Mouse (Mus musculus) embryonic facial prominence, embryonic 15.5 days (tissue): ENCODE results near the gene Ppp2r3a. TPM values are rescaled to one million over a fixed set of nuclear protein-coding genes. Genes with fewer than 3 reads are reported as not detected.

ENCODE experiments used
- ATAC-seq: fragments of 200-750 bp; cut with Nextera tagmentation; 2 replicates; pipeline ENCODE4 v1.8.0; 2017; ENCODE audit warnings: low read depth, moderate TSS enrichment; ENCODE audit not compliant: insufficient number of reproducible peaks, low FRiP score, low TSS enrichment
- H3K27ac ChIP-seq: fragments of 300-500 bp; sonication (generic); replicated peaks from 2 replicates; pipeline ENCODE4 v1.5.1; 2015; ENCODE audit warnings: mild to moderate bottlenecking, inconsistent platforms
- H3K27me3 ChIP-seq: fragments of 300-500 bp; sonication (generic); 2 replicates; pipeline ENCODE4 v1.6.1; 2015; ENCODE audit warnings: inconsistent platforms
- H3K36me3 ChIP-seq: fragments of 300-500 bp; sonication (generic); 2 replicates; pipeline ENCODE4 v1.6.1; 2015; ENCODE audit warnings: mild to moderate bottlenecking, inconsistent platforms
- H3K4me1 ChIP-seq: fragments of 300-500 bp; sonication (generic); 2 replicates; pipeline ENCODE4 v1.6.1; 2015; ENCODE audit warnings: inconsistent platforms
- H3K4me2 ChIP-seq: fragments of 300-500 bp; sonication (generic); replicated peaks from 2 replicates; pipeline ENCODE4 v1.6.1; 2015; ENCODE audit warnings: mild to moderate bottlenecking, inconsistent platforms
- H3K4me3 ChIP-seq: fragments of 300-500 bp; sonication (generic); replicated peaks from 2 replicates; pipeline ENCODE4 v1.5.1; 2015; ENCODE audit warnings: mild to moderate bottlenecking, inconsistent platforms
- H3K9ac ChIP-seq: fragments of 300-500 bp; sonication (generic); 2 replicates; pipeline ENCODE4 v1.6.1; 2015; ENCODE audit warnings: inconsistent platforms
- H3K9me3 ChIP-seq: fragments of 300-500 bp; sonication (generic); replicated peaks from 2 replicates; pipeline ENCODE4 v1.6.1; 2016; ENCODE audit warnings: inconsistent platforms
- WGBS: fragments of 180-500 bp; shearing (Covaris S2); methylation state at CpG from one replicate; pipeline ENCODE4 v1.1.7; 2015; 5-methylcytosine and 5-hydroxymethylcytosine counted together
- polyA plus RNA-seq: library from polyadenylated mRNA; unstranded; fragments of >200 nt; fragmentation: Nextera tagmentation; extraction: Ambion mirVana; gene quantifications from 2 replicates; pipeline ENCODE4 v1.2.1, GENCODE M21; 2015

The Ppp2r3a gene
- polyA plus RNA-seq, 1 experiment from 2014 or later = 16.1 TPM

DNA sequence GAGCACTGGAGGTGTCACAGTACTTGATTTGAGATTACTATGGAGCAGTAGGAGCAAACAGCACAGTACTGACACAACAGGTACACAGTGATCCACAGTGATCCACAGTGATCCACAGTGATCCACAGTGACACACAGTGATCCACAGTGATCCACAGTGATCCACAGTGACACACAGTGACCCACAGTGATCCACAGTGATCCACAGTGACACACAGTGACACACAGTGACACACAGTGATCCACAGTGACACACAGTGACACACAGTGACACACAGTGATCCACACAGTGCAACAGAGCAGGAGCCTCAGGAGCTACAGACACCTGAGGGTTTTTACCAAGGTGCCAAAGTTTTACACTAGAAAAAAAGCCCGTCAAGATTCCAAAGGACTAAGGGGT lies 154.1 kb downstream of the Ppp2r3a start:
- no peak overlapping the region for H3K4me3 ChIP-seq
- H3K27me3 ChIP-seq = no peaks in the 10 kb centered on the region
- H3K9me3 ChIP-seq = no peaks in the 10 kb centered on the region
- no peaks in the 10 kb centered on the region for H3K4me1 ChIP-seq
- H3K36me3 ChIP-seq = peaks cover 19% of the 10 kb centered on the region
- no peak for ATAC-seq
- H3K9ac ChIP-seq = no peak overlapping the region
- no peak overlapping the region for H3K27ac ChIP-seq
- H3K4me2 ChIP-seq = no peak overlapping the region
- WGBS = 81% methylated on average over 1 of the region's 1 CpGs

GRCm38 (mm10) chr9:101096461-101096860 lies 155.1 kb downstream of the Ppp2r3a start:
- 97% methylated on average over 3 of the region's 3 CpGs for WGBS
- ATAC-seq = no peak
- Histone ChIP-seq H3K27ac (no peak overlapping the region), H3K4me2 (no peak overlapping the region), H3K9me3 (no peaks in the 10 kb centered on the region), H3K27me3 (no peaks in the 10 kb centered on the region), H3K9ac (no peak overlapping the region), H3K36me3 (peaks cover 13% of the 10 kb centered on the region), H3K4me3 (no peak overlapping the region), H3K4me1 (no peaks in the 10 kb centered on the region)

- WGBS = 98% methylated on average over 4 of the region's 4 CpGs
- Histone ChIP-seq H3K27me3 (no peaks in the 10 kb centered on the region), H3K4me2 (no peak overlapping the region), H3K36me3 (peaks cover 3% of the 10 kb centered on the region), H3K9ac (no peak overlapping the region), H3K27ac (no peak overlapping the region), H3K4me3 (no peak overlapping the region), H3K9me3 (no peaks in the 10 kb centered on the region), H3K4me1 (no peaks in the 10 kb centered on the region)
- ATAC-seq = no peak
These were observed 156.2 kb downstream of the Ppp2r3a start for GRCm38 (mm10) chr9:101095425-101095824.

DNA sequence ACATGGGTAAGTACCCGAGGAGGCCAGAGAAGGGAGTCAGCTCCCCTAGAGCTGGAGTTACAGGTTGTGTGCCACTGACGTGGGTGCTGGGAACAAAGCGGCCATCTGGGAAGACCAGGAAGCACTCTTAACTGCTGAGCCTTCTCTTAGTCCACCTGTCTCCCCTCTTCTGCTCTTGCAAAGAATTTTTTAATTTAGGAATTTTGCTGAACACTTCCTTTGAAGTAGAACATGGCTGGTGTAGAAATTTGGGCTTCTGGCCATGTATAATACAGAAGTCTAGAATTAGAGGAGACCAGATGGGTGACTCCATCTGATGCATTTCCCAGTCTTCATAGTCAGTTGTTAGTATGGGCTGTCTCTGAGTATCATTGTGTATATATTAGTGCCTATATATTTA lies 167.9 kb downstream of the Ppp2r3a start:
- 93% methylated on average over 3 of the region's 3 CpGs for WGBS
- ATAC-seq = no peak
- no peak overlapping the region for H3K9ac ChIP-seq
- no peak overlapping the region for H3K27ac ChIP-seq
- H3K9me3 ChIP-seq = no peaks in the 10 kb centered on the region
- H3K36me3 ChIP-seq = 0 out of 2 replicates have a peak, but pooled peaks cover 3% of the 10 kb centered on the region
- H3K4me2 ChIP-seq = no peak overlapping the region
- H3K27me3 ChIP-seq = no peaks in the 10 kb centered on the region
- H3K4me1 ChIP-seq = peaks cover 16% of the 10 kb centered on the region
- H3K4me3 ChIP-seq = no peak overlapping the region

GRCm38 (mm10) chr9:101080046-101080685 lies 171.4 kb downstream of the Ppp2r3a start:
- WGBS = 76% methylated on average over 3 of the region's 3 CpGs
- no peak overlapping the region for H3K4me2 ChIP-seq
- peaks cover 26% of the 10 kb centered on the region for H3K4me1 ChIP-seq

GRCm38 (mm10) chr9:101078579-101078978 lies 173.0 kb downstream of the Ppp2r3a start:
- no peak overlapping the region for H3K9ac ChIP-seq
- no peaks in the 10 kb centered on the region for H3K9me3 ChIP-seq
- 0 out of 2 replicates have a peak, but pooled peaks cover 1% of the 10 kb centered on the region for H3K36me3 ChIP-seq
- peak overlapping the region; percentile 22 for H3K4me3 ChIP-seq
- ATAC-seq = no peak
- H3K27ac ChIP-seq = no peak overlapping the region
- WGBS = 75% methylated on average over 4 of the region's 4 CpGs
- H3K4me2 ChIP-seq = peak overlapping the region; percentile 38
- H3K27me3 ChIP-seq = no peaks in the 10 kb centered on the region
- H3K4me1 ChIP-seq = peaks cover 26% of the 10 kb centered on the region

More at GRCm38 (mm10) chr9:101080046-101080685, 171.4 kb downstream of the Ppp2r3a start:
- no peak overlapping the region for H3K27ac ChIP-seq
- H3K27me3 ChIP-seq = no peaks in the 10 kb centered on the region
- H3K4me3 ChIP-seq = no peak overlapping the region
- H3K36me3 ChIP-seq = 0 out of 2 replicates have a peak, but pooled peaks cover 3% of the 10 kb centered on the region
- H3K9me3 ChIP-seq = no peaks in the 10 kb centered on the region
- ATAC-seq = no peak
- no peak overlapping the region for H3K9ac ChIP-seq

- ATAC-seq = no peak
- H3K36me3 ChIP-seq = no peaks in the 10 kb centered on the region
- no peak overlapping the region for H3K27ac ChIP-seq
- peak overlapping the region; percentile 75 for H3K4me2 ChIP-seq
- no peaks in the 10 kb centered on the region for H3K9me3 ChIP-seq
- no peaks in the 10 kb centered on the region for H3K27me3 ChIP-seq
- H3K9ac ChIP-seq = 0 out of 2 replicates have a peak overlapping the region, but pooled peaks have one; percentile 94
- H3K4me1 ChIP-seq = peaks cover 28% of the 10 kb centered on the region
- peak overlapping the region; percentile 95 for H3K4me3 ChIP-seq
These were observed 174.1 kb downstream of the Ppp2r3a start for GRCm38 (mm10) chr9:101077486-101077885.

GRCm38 (mm10) chr9:101076095-101076875 lies 175.3 kb downstream of the Ppp2r3a start:
- under 1% methylated on average over 18 of the region's 18 CpGs for WGBS
- Histone ChIP-seq H3K4me2 (peak overlapping the region; percentile 75), H3K4me1 (peaks cover 29% of the 10 kb centered on the region), H3K4me3 (peak overlapping the region; percentile 95), H3K9ac (peak overlapping the region; percentile 94), H3K27ac (0 out of 2 replicates have a peak overlapping the region, but pooled peaks have one; percentile 17), H3K36me3 (no peaks in the 10 kb centered on the region), H3K9me3 (no peaks in the 10 kb centered on the region), H3K27me3 (no peaks in the 10 kb centered on the region)
- ATAC-seq = no peak

- peak overlapping the region; percentile 95 for H3K4me3 ChIP-seq
- peaks cover 29% of the 10 kb centered on the region for H3K4me1 ChIP-seq
- no peaks in the 10 kb centered on the region for H3K27me3 ChIP-seq
- peak overlapping the region; percentile 94 for H3K9ac ChIP-seq
- no peak for ATAC-seq
- H3K36me3 ChIP-seq = no peaks in the 10 kb centered on the region
- no peak overlapping the region for H3K27ac ChIP-seq
- H3K4me2 ChIP-seq = peak overlapping the region; percentile 75
- H3K9me3 ChIP-seq = no peaks in the 10 kb centered on the region
- WGBS = under 1% methylated on average over 8 of the region's 8 CpGs
These were observed 175.9 kb downstream of the Ppp2r3a start for GRCm38 (mm10) chr9:101075694-101076093.

DNA sequence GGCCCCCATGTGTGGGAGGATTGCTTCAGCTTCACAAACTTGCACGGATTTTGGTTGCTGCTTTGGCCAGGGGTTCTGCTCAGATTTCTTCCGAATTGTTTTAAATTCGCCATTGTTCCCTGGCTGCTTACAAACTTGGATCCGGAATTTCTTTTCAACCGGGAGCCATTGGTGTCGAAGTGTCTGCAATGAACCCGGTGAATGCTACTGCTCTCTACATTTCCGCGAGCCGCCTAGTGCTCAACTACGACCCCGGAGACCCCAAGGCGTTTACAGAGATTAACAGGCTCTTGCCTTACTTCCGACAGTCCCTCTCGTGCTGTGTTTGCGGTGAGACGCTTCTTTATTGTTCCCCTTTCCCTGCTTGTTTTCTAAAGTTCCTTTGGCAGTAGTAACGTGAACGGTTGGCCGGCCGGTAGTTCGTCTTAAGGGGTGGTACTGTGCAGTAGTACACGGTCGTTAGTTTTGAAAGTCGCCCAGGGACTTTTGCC lies 176.5 kb downstream of the Ppp2r3a start:
- peak overlapping the region; percentile 94 for H3K9ac ChIP-seq
- H3K27ac ChIP-seq = peak overlapping the region; percentile 98
- H3K4me3 ChIP-seq = peak overlapping the region; percentile 95
- no peaks in the 10 kb centered on the region for H3K27me3 ChIP-seq
- H3K36me3 ChIP-seq = no peaks in the 10 kb centered on the region
- no peaks in the 10 kb centered on the region for H3K9me3 ChIP-seq
- WGBS = under 1% methylated on average over 25 of the region's 25 CpGs
- ATAC-seq = no peak
- peak overlapping the region; percentile 75 for H3K4me2 ChIP-seq
- peaks cover 27% of the 10 kb centered on the region for H3K4me1 ChIP-seq

GRCm38 (mm10) chr9:101074332-101075021 lies 177.1 kb downstream of the Ppp2r3a start:
- H3K27ac ChIP-seq = peak overlapping the region; percentile 98
- peaks cover 20% of the 10 kb centered on the region for H3K4me1 ChIP-seq
- peak overlapping the region; percentile 95 for H3K4me3 ChIP-seq
- H3K9ac ChIP-seq = peak overlapping the region; percentile 94
- no peaks in the 10 kb centered on the region for H3K27me3 ChIP-seq
- H3K36me3 ChIP-seq = no peaks in the 10 kb centered on the region
- peak; percentile 81 for ATAC-seq
- under 1% methylated on average over 84 of the region's 100 CpGs for WGBS
- no peaks in the 10 kb centered on the region for H3K9me3 ChIP-seq
- peak overlapping the region; percentile 75 for H3K4me2 ChIP-seq
